Mouse (Mus musculus): ENCODE data around the gene Pptc7. TPM values are rescaled to one million over a fixed set of nuclear protein-coding genes. Genes with fewer than 3 reads are reported as not detected.
A peak's percentile ranks its signal among the peaks of the same experiment; 100 is the strongest.

The Pptc7 gene
- polyA plus RNA-seq, 1 experiment: 20.4 TPM

- DNase-seq (ENCODE audit: low read depth): no peak
Measured at GRCm38 (mm10) chr5:122267136-122267535, 17.0 kb upstream of the Pptc7 start.

GRCm38 (mm10) chr5:122267899-122268298 is 16.3 kb upstream of the Pptc7 start:
- no peak for DNase-seq (ENCODE audit: low read depth)

GRCm38 (mm10) chr5:122268858-122269604 is 15.1 kb upstream of the Pptc7 start:
- DNase-seq (ENCODE audit: low read depth): no peak

- DNase-seq (ENCODE audit: low read depth): no peak
Measured at GRCm38 (mm10) chr5:122272821-122273220, 11.3 kb upstream of the Pptc7 start.

GRCm38 (mm10) chr5:122274785-122275184 is 9.4 kb upstream of the Pptc7 start:
- DNase-seq (ENCODE audit: low read depth): no peak

- DNase-seq (ENCODE audit: low read depth): no peak
Measured at GRCm38 (mm10) chr5:122278946-122279345, 5.2 kb upstream of the Pptc7 start.

GRCm38 (mm10) chr5:122279799-122280421 is 4.3 kb upstream of the Pptc7 start:
- DNase-seq (ENCODE audit: low read depth): peak; percentile 97

- peak; percentile 96 for DNase-seq (ENCODE audit: low read depth)
Measured at GRCm38 (mm10) chr5:122280422-122280826, 3.7 kb upstream of the Pptc7 start.

- peak; percentile 97 for DNase-seq (ENCODE audit: low read depth)
Measured at GRCm38 (mm10) chr5:122280827-122281462, 3.2 kb upstream of the Pptc7 start.

- no peak for DNase-seq (ENCODE audit: low read depth)
Measured at GRCm38 (mm10) chr5:122283828-122284182, 360 bp upstream of the Pptc7 start.

GRCm38 (mm10) chr5:122285029-122285766 is 1.0 kb downstream of the Pptc7 start:
- DNase-seq (ENCODE audit: low read depth): no peak

- no peak for DNase-seq (ENCODE audit: low read depth)
Measured at GRCm38 (mm10) chr5:122285767-122286150, 1.6 kb downstream of the Pptc7 start.

- no peak for DNase-seq (ENCODE audit: low read depth)
Measured at GRCm38 (mm10) chr5:122286191-122286590, 2.0 kb downstream of the Pptc7 start.

GRCm38 (mm10) chr5:122287026-122287425 is 2.9 kb downstream of the Pptc7 start:
- no peak for DNase-seq (ENCODE audit: low read depth)

GRCm38 (mm10) chr5:122288147-122288811 is 4.1 kb downstream of the Pptc7 start:
- DNase-seq (ENCODE audit: low read depth): no peak

- DNase-seq (ENCODE audit: low read depth): no peak
Measured at GRCm38 (mm10) chr5:122291149-122291548, 7.0 kb downstream of the Pptc7 start.

GRCm38 (mm10) chr5:122291553-122292339 is 7.6 kb downstream of the Pptc7 start:
- no peak for DNase-seq (ENCODE audit: low read depth)

GRCm38 (mm10) chr5:122293131-122293530 is 9.0 kb downstream of the Pptc7 start:
- no peak for DNase-seq (ENCODE audit: low read depth)

- no peak for DNase-seq (ENCODE audit: low read depth)
Measured at GRCm38 (mm10) chr5:122294219-122294735, 10.1 kb downstream of the Pptc7 start.

- no peak for DNase-seq (ENCODE audit: low read depth)
Measured at GRCm38 (mm10) chr5:122295113-122295935, 11.2 kb downstream of the Pptc7 start.
